Mouse (Mus musculus) hindbrain, embryonic 16.5 days (tissue): Measurements from ENCODE around the gene Zfp729a. TPM values are rescaled to one million over a fixed set of nuclear protein-coding genes. Genes with fewer than 3 reads are reported as not detected.
"Not testable (repeated sequence)": the region's sequence is repeated elsewhere in the genome, so short reads cannot be mapped to it uniquely, and the experiment has no call there.

Experiments
- ATAC-seq: fragments of 200-750 bp; cut with Nextera tagmentation; 2 replicates; pipeline ENCODE4 v1.8.0; 2017; ENCODE audit warnings: moderate TSS enrichment, moderate library complexity
- H3K27ac ChIP-seq: fragments of 300-500 bp; sonication (generic); 2 replicates; pipeline ENCODE4 v1.5.1; 2014; ENCODE audit warnings: low read depth, mild to moderate bottlenecking, control low read depth, low read length, moderate library complexity
- H3K27me3 ChIP-seq: fragments of 300-500 bp; sonication (generic); replicated peaks from 2 replicates; pipeline ENCODE4 v1.6.1; 2014; ENCODE audit warnings: low read length; ENCODE audit not compliant: control insufficient read depth, insufficient read depth
- H3K36me3 ChIP-seq: fragments of 300-500 bp; sonication (generic); 2 replicates; pipeline ENCODE4 v1.6.1; 2014; ENCODE audit warnings: mild to moderate bottlenecking, low read length, moderate library complexity, mixed read lengths; ENCODE audit not compliant: control insufficient read depth, insufficient read depth
- H3K4me1 ChIP-seq: fragments of 300-500 bp; sonication (generic); 2 replicates; pipeline ENCODE4 v1.6.1; 2014; ENCODE audit warnings: low read depth, low read length; ENCODE audit not compliant: control insufficient read depth, insufficient read depth
- H3K4me2 ChIP-seq: fragments of 300-500 bp; sonication (generic); 2 replicates; pipeline ENCODE4 v1.6.1; 2014; ENCODE audit warnings: mild to moderate bottlenecking, low read length, control low read depth, moderate library complexity
- H3K4me3 ChIP-seq: fragments of 300-500 bp; sonication (generic); 2 replicates; pipeline ENCODE4 v1.5.1; 2014; ENCODE audit warnings: mild to moderate bottlenecking, low read length, control low read depth, moderate library complexity
- H3K9ac ChIP-seq: fragments of 300-500 bp; sonication (generic); 2 replicates; pipeline ENCODE4 v1.6.1; 2014; ENCODE audit warnings: low read depth, mild to moderate bottlenecking, control low read depth, low read length, moderate library complexity
- H3K9me3 ChIP-seq: fragments of 300-500 bp; sonication (generic); 2 replicates; pipeline ENCODE4 v1.6.1; 2014; ENCODE audit warnings: mild to moderate bottlenecking, low read length, moderate library complexity; ENCODE audit not compliant: control insufficient read depth
- WGBS: fragments of 180-500 bp; shearing (Covaris S2); extraction: QIAGEN DNeasy Blood & Tissue Kit; methylation state at CpG from one replicate; pipeline ENCODE4 v1.1.7; 2014; 5-methylcytosine and 5-hydroxymethylcytosine counted together
- polyA plus RNA-seq: library from polyadenylated mRNA; unstranded; fragments of >200 nt; fragmentation: Nextera tagmentation; extraction: Ambion mirVana; gene quantifications from 2 replicates; pipeline ENCODE4 v1.2.1, GENCODE M21; 2015

The Zfp729a gene
- 2.1 and 3.1 TPM in 2 replicates for polyA plus RNA-seq

DNA sequence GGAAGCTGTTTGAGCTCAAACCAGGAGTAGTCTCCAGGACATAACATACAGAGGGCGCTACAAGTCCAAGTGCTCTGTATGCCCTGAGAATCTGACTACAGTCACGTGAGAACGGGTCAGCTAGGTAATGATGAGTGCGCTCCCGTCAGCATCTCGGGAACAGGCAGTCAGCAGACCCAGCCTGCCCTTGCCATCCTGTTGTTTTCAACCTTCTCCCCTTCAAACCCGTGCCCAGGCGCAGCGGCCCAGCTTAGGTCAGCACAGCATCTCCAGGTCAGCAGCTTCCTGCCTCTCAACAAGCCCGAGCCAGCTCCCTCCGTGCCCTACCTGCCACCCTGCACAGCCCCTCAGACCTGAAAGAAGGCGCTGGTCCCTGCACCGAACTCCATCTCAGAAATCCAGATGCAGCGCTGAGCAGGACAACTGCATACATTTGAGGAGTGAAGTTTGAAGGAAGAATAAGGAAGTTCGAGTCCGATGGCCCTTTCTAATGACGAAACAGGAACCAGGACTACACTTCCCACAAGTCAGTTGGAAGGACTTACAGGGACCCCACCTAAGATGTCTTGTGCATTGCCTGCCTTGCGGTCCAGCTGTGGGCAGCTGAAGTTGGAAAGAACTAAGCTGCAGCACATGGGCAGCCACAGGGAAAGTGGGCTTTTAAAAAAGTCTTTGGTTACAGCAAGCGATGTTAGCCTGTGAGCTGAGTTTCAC lies at the start of gene Zfp729a, which contains the start of gene Gm49345:
Gene Zfp729a (minus strand): TSS at position 498 of the 714 bp plus-strand sequence.
Gene Gm49345 (minus strand): TSS at position 476 of the 714 bp plus-strand sequence.
- peak within 1 kb of the TSS; percentile 61 for H3K4me2 ChIP-seq
- H3K36me3 ChIP-seq = no peaks in the 10 kb centered on the region
- no peaks in the 10 kb centered on the region for H3K9me3 ChIP-seq
- H3K4me3 ChIP-seq = peak within 1 kb of the TSS; percentile 85
- H3K27me3 ChIP-seq = no peaks in the 10 kb centered on the region
- peak within 1 kb of the TSS; percentile 60 for H3K27ac ChIP-seq
- peaks cover 4% of the 10 kb centered on the region for H3K4me1 ChIP-seq
- peak; percentile 99 for ATAC-seq
- WGBS = under 1% methylated on average over 19 of the region's 19 CpGs
- H3K9ac ChIP-seq = peak within 1 kb of the TSS; percentile 77

DNA sequence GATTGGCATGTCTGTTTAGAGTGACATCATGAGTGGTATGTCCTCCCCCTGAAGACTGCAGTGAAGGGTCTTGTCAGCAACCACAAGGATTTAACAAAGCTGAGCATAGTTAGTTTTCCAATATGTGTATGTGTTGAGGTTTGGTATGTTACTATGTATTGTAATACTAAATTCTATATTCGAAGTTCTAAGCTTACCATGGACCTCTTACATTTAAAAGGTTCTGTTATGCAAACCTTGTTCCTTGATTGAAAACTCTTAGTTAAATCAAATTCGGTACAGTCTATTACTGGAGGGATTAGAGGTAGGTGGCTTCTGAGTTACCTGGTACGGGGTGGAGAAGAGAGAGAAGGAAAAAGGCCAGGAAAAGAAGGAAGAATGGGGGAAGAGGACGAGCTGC lies 49.4 kb upstream of the Zfp729a start, which contains the start of gene Zfp738:
Gene Zfp738 (minus strand): TSS at position 101 of the 400 bp plus-strand sequence.
- H3K36me3 ChIP-seq = no peaks in the 10 kb centered on the region
- no peaks in the 10 kb centered on the region for H3K9me3 ChIP-seq
- peaks cover 3% of the 10 kb centered on the region for H3K4me1 ChIP-seq
- no peak within 1 kb of the TSS for H3K9ac ChIP-seq
- WGBS = 86% methylated on average over 4 of the region's 4 CpGs
- H3K4me2 ChIP-seq = no peak within 1 kb of the TSS
- no peak for ATAC-seq
- H3K27ac ChIP-seq = no peak within 1 kb of the TSS
- no peak within 1 kb of the TSS for H3K4me3 ChIP-seq
- no peaks in the 10 kb centered on the region for H3K27me3 ChIP-seq

DNA sequence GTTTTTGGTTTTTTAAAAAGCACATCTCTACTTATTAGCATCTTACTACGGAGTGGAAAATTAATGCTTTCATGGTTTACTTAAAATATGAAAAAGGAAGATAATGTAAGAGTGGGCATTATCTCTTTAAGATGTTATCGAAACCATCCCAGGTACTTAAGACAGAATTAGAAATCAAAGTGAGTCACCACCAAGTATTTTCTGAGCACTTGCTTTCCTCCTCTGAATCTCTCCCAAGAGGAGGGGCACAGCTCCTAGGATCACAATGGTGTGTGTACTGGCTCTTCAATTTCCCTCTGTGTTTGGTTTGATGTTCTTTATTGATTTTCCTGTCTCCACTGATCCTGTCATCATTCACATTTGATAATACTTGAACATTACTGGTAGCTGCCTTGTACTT lies 46.2 kb upstream of the Zfp729a start:
- not testable (repeated sequence) for H3K27ac ChIP-seq, H3K36me3 ChIP-seq, H3K4me1 ChIP-seq, H3K27me3 ChIP-seq, H3K9me3 ChIP-seq, H3K9ac ChIP-seq
- peak; percentile 29; the same call in 1 of the 2 replicates for ATAC-seq
- 63% methylated on average over 2 of the region's 2 CpGs for WGBS
- Histone ChIP-seq H3K4me3 (peak overlapping the region; percentile 75), H3K4me2 (peak overlapping the region; percentile 75)

DNA sequence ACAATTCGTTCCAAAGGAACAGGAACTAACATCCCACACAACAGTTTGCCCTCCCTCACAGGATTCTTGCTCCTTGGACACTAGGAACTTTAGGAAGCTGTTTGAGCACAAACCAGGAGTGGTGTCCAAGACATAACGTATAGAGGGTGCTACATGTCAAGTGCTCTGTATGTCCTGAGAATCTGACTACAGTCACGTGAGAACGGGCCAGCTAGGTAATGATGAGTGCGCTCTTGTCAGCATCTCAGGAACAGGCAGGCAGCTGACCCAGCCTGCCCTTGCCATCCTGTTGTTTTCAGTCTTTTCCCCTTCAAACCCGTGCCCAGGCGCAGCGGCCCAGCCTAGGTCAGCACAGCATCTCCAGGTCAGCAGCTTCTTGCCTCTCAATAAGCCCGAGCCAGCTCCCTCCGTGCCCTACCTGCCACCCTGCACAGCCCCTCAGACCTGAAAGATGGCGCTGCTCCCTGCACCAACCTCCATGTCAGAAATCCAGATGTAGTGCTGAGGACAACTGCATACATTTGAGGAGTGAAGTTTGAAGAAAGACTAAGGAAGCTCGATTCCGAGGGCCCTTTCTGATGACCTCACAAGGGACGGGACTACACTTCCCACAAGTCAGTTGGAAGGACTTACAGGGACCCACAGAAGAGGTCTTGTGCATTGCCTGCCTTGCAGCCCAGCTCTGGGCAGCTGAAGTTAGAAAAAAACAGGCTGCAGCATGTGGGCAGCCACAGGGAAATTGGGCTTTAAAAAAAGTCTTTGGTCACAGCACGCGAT lies 45.6 kb upstream of the Zfp729a start:
- not testable (repeated sequence) for H3K36me3 ChIP-seq, H3K9me3 ChIP-seq, H3K27me3 ChIP-seq, H3K4me1 ChIP-seq
- peak; percentile 100 for ATAC-seq
- peak overlapping the region; percentile 83 for H3K9ac ChIP-seq
- peak overlapping the region; percentile 75 for H3K4me2 ChIP-seq
- 11% methylated on average over 16 of the region's 16 CpGs for WGBS
- peak overlapping the region; percentile 75 for H3K4me3 ChIP-seq
- peak overlapping the region; percentile 54 for H3K27ac ChIP-seq

DNA sequence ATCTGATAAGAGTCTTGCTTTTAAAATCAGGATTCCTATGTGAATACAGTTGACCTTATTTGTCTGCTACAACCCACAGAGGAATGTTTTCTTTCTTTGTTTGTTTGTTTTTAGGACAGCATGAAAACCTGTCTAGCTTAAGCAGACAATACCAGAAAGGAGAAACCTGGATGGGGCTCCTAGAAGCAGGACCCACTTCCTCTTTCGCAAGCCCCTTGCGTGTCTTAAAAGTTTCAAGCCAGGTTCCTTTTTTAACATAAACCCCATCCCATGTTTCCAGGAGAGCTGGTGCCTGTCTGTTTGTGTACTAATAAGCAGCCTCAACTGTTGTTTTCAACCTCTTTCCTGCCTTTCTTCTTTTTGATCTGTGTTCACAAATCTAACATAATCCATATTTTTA lies 37.3 kb upstream of the Zfp729a start:
- WGBS = 95% methylated on average over 2 of the region's 2 CpGs
- Histone ChIP-seq H3K4me1 (no peaks in the 10 kb centered on the region), H3K27me3 (no peaks in the 10 kb centered on the region), H3K27ac (no peak overlapping the region), H3K9me3 (no peaks in the 10 kb centered on the region), H3K36me3 (peaks cover 2% of the 10 kb centered on the region; the same call in 1 of the 2 replicates), H3K9ac (no peak overlapping the region), H3K4me2 (no peak overlapping the region), H3K4me3 (no peak overlapping the region)
- ATAC-seq = no peak

DNA sequence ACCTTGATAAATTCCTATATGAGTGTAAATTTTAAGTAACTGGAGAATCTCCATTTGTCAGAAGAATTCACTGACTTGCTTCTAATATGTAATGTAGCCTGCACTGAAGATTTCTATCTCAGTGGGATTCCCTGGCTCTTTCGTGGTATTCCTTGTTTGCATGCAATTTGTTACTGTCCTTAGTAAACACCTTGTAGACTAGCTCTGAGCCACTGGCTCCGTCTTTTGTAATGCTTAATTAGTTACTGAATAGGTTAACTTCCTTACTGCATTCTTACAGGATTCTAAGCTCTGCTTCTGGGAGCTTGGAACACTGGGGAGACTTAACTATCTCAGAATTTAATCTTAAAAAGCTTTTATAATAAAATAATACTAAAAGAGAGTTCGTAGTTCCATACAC lies 14.9 kb upstream of the Zfp729a start:
- no peak overlapping the region for H3K4me2 ChIP-seq
- no peak overlapping the region for H3K9ac ChIP-seq
- no peaks in the 10 kb centered on the region for H3K27me3 ChIP-seq
- no peak overlapping the region for H3K4me3 ChIP-seq
- no peaks in the 10 kb centered on the region for H3K36me3 ChIP-seq
- no peak for ATAC-seq
- WGBS = 36% methylated on average over 3 of the region's 3 CpGs
- H3K9me3 ChIP-seq = no peaks in the 10 kb centered on the region
- no peak overlapping the region for H3K27ac ChIP-seq
- H3K4me1 ChIP-seq = no peaks in the 10 kb centered on the region

DNA sequence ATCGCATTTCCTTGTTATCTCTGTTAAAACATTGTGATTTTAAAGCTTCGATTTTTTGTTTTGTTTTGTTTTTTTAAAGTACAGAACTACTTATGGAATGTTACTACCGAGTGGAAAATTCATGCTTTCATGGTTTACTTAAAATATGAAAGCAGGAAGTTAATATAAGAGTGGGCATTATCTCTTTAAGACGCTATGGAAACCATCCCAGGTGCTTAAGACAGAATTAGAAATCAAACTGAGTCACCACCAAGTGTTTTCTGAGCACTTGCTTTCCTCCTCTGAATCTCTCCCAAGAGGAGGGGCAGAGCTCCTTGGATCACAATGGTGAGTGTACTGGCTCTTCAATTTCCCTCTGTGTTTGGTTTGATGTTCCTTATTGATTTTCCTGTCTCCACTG lies 27.5 kb downstream of the Zfp729a start:
- WGBS = 88% methylated on average over 4 of the region's 4 CpGs

DNA sequence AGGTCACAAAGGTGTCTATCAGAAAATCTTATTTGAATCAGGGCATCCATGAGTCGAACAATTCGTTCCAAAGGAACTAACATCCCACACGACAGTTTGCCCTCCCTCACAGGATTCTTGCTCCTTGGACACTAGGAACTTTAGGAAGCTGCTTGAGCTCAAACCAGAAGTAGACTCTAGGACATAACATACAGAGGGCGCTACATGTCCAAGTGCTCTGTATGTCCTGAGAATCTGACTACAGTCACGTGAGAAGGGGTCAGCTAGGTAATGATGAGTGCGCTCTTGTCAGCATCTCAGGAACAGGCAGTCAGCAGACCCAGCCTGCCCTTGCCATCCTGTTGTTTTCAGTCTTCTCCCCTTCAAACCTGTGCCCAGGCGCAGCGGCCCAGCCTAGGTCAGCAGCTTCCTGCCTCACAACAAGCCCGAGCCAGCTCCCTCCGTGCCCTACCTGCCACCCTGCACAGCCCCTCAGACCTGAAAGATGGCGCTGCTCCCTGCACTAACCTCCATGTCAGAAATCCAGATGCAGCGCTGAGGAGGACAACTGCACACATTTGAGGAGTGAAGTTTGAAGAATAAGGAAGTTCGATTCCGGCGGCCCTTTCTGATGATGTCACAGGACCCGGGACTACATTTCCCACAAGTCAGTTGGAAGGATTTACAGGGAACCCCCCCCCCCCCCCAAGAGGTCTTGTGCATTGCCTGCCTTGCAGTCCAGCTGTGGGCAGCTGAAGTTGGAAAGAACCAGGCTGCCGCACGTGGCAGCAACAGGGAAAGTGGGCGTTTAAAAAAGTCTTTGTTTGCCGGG lies 28.3 kb downstream of the Zfp729a start, which contains the start of gene Zfp729b:
Gene Zfp729b (minus strand): TSS at position 642 of the 811 bp plus-strand sequence.
- Histone ChIP-seq H3K9ac (peak within 1 kb of the TSS; percentile 73), H3K4me3 (peak within 1 kb of the TSS; percentile 76), H3K9me3 (no peaks in the 10 kb centered on the region), H3K4me2 (peak within 1 kb of the TSS; percentile 73), H3K36me3 (no peaks in the 10 kb centered on the region), H3K27me3 (no peaks in the 10 kb centered on the region), H3K27ac (peak within 1 kb of the TSS; percentile 75; the same call in 1 of the 2 replicates), H3K4me1 (peaks cover 5% of the 10 kb centered on the region)
- ATAC-seq = peak; percentile 97
- WGBS = 2% methylated on average over 20 of the region's 20 CpGs

More for the DNA sequence above, 27.5 kb downstream of the Zfp729a start:
- Histone ChIP-seq H3K36me3 (no peaks in the 10 kb centered on the region), H3K9me3 (no peaks in the 10 kb centered on the region), H3K4me3 (no peak overlapping the region), H3K9ac (no peak overlapping the region), H3K4me2 (no peak overlapping the region), H3K27ac (no peak overlapping the region), H3K27me3 (no peaks in the 10 kb centered on the region), H3K4me1 (peaks cover 5% of the 10 kb centered on the region)
- no peak for ATAC-seq
